Mouse (Mus musculus): Measurements from ENCODE around the gene Tmem238l. TPM values are rescaled to one million over a fixed set of nuclear protein-coding genes. Genes with fewer than 3 reads are reported as not detected.

Gene Tmem238l
- total RNA-seq, 2 experiments from 2014 or later: not detected

Other genes starting within 250 kb of the Tmem238l start
- gene Pirt, start 44.7 kb upstream of the Tmem238l start, total RNA-seq (2021): under 1 TPM in 1 of 2 experiments, not detected in 1; 0.05 TPM
- gene Tmem220, start 68.5 kb downstream of the Tmem238l start, total RNA-seq (2021): under 1 TPM; 0.28 to 0.96 TPM
- 1 to 10 TPM; 6.9 to 8.9 TPM for gene Adprm, start 96.0 kb downstream of the Tmem238l start, total RNA-seq (2021)
- gene Sco1, start 96.0 kb downstream of the Tmem238l start, total RNA-seq (2021): 1 to 10 TPM; 7.2 to 7.3 TPM
- gene Myh3, start 121.7 kb downstream of the Tmem238l start, total RNA-seq (2021): 10 to 100 TPM; 11.9 to 13.1 TPM
- gene Myh2, start 214.4 kb downstream of the Tmem238l start, total RNA-seq (2021): 1,000 to 10,000 TPM; 1,544 to 1,819 TPM
- gene Myh1, start 243.4 kb downstream of the Tmem238l start, total RNA-seq (2021): 1,000 to 10,000 TPM; 3,929 to 5,903 TPM

All from gastrocnemius, postnatal 25 days (tissue).